Mouse (Mus musculus) testis, adult 2 months (tissue): ENCODE results near the gene Bud13.

Experiments used
- CTCF ChIP-seq: fragments of 200-500 bp; IDR thresholded peaks from 2 replicates; pipeline ENCODE4 v1.5.1; 2012; ENCODE audit warnings: low read depth, mild to moderate bottlenecking, inconsistent platforms, low read length, moderate library complexity; ENCODE audit not compliant: control insufficient read depth, insufficient read depth, insufficient replicate concordance
- POLR2A ChIP-seq: fragments of 200-500 bp; IDR thresholded peaks from 2 replicates; pipeline ENCODE4 v1.6.1; 2012; ENCODE audit warnings: low read depth, mild to moderate bottlenecking, inconsistent platforms, low read length, moderate library complexity; ENCODE audit not compliant: control insufficient read depth

DNA sequence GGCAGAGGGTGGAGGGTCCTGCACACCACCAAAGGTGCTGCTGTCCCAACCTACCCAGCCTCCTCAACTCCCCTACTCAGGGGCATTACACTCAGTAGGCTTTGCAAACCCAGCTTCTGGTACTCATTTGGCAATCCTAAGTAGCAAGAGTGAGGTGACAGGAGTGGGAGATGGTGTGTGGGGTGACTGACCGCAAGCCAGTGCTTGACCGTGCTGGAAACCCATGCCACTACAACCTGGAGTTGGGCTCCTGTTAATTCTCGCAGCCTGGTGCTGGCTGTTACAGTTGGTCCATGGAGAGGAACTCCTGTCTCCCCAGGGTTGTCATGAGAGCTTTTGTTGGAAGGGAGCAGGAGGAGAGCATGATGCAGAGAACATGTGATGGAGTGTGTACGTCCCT is 12.0 kb upstream of the Bud13 start:
- TF ChIP-seq CTCF (no peak), POLR2A (no peak)
